Mouse (Mus musculus): ENCODE measurements around the gene Foxn4. TPM values are rescaled to one million over a fixed set of nuclear protein-coding genes. Genes with fewer than 3 reads are reported as not detected.

Foxn4 gene
- polyA plus RNA-seq, 2 experiments, result not detected

- no peaks in the 10 kb centered on the region for H3K27me3 ChIP-seq (ENCODE audit: control insufficient read depth, insufficient read depth, low read length)
- no peaks in the 10 kb centered on the region for H3K9me3 ChIP-seq (ENCODE audit: control insufficient read depth, low read length)
- 19% methylated on average over 22 of the region's 22 CpGs for WGBS (ENCODE audit: insufficient replicate concordance)
- no peak overlapping the region for H3K4me3 ChIP-seq (ENCODE audit: insufficient read depth in 1 of 2, low read depth in 2 of 2, low read length in 2 of 2)
- H3K4me2 ChIP-seq (ENCODE audit: low read depth), result peak overlapping the region; percentile 27
- ATAC-seq (ENCODE audit: insufficient read depth), result peak; percentile 18; the same call in 1 of the 2 replicates
- H3K27ac ChIP-seq, result no peak overlapping the region
- H3K9ac ChIP-seq (replicated peaks), result no peak overlapping the region
- TF ChIP-seq EP300 (IDR thresholded peaks at IDR 0.05; ENCODE audit: low read depth), result no peak
- peak; percentile 58 for TF ChIP-seq CTCF (IDR thresholded peaks at IDR 0.05; ENCODE audit: low read depth)
- H3K36me3 ChIP-seq (replicated peaks; ENCODE audit: control insufficient read depth, insufficient read depth, low read depth), result no peaks in the 10 kb centered on the region
- no peaks in the 10 kb centered on the region; a peak in 1 of 4 replicates for H3K4me1 ChIP-seq (replicated peaks; ENCODE audit: control insufficient read depth in 2 of 2, insufficient read depth in 2 of 2, low read length in 1 of 2)
- peak in 1 of 3 experiments; percentile 9 for DNase-seq (ENCODE audit: low read depth in 3 of 3, low spot score in 3 of 3)
Observed at GRCm38 (mm10) chr5:114296693-114297631, 23.4 kb upstream of the Foxn4 start.

- ATAC-seq (ENCODE audit: insufficient read depth) (no peak), DNase-seq (ENCODE audit: low read depth in 3 of 3, low spot score in 3 of 3) (no peak)
- H3K9me3 ChIP-seq (ENCODE audit: control insufficient read depth, low read length), result no peaks in the 10 kb centered on the region
- WGBS (ENCODE audit: insufficient replicate concordance), result 60% methylated on average over 3 of the region's 3 CpGs
- no peak for TF ChIP-seq CTCF (IDR thresholded peaks at IDR 0.05; ENCODE audit: low read depth)
- TF ChIP-seq EP300 (IDR thresholded peaks at IDR 0.05; ENCODE audit: low read depth), result no peak
- no peaks in the 10 kb centered on the region for H3K36me3 ChIP-seq (replicated peaks; ENCODE audit: control insufficient read depth, insufficient read depth, low read depth)
- H3K4me1 ChIP-seq (replicated peaks; ENCODE audit: control insufficient read depth in 2 of 2, insufficient read depth in 2 of 2, low read length in 1 of 2), result no peaks in the 10 kb centered on the region
- H3K9ac ChIP-seq (replicated peaks), result no peak overlapping the region
- no peak overlapping the region for H3K4me3 ChIP-seq (ENCODE audit: insufficient read depth in 1 of 2, low read depth in 2 of 2, low read length in 2 of 2)
- H3K27me3 ChIP-seq (ENCODE audit: control insufficient read depth, insufficient read depth, low read length), result no peaks in the 10 kb centered on the region; the same call in 1 of the 2 replicates
- H3K27ac ChIP-seq, result no peak overlapping the region
- H3K4me2 ChIP-seq (ENCODE audit: low read depth), result no peak overlapping the region
Observed at GRCm38 (mm10) chr5:114290004-114290403, 16.4 kb upstream of the Foxn4 start.

- no peak within 1 kb of the TSS for H3K9ac ChIP-seq (replicated peaks)
- DNase-seq (ENCODE audit: low read depth in 3 of 3, low spot score in 3 of 3) (no peak), ATAC-seq (ENCODE audit: insufficient read depth) (no peak)
- H3K27ac ChIP-seq, result no peak within 1 kb of the TSS
- no peaks in the 10 kb centered on the region for H3K36me3 ChIP-seq (replicated peaks; ENCODE audit: control insufficient read depth, insufficient read depth, low read depth)
- no peaks in the 10 kb centered on the region; the same call in 1 of the 2 replicates for H3K27me3 ChIP-seq (ENCODE audit: control insufficient read depth, insufficient read depth, low read length)
- H3K9me3 ChIP-seq (ENCODE audit: control insufficient read depth, low read length), result no peaks in the 10 kb centered on the region
- WGBS (ENCODE audit: insufficient replicate concordance), result 35% methylated on average over 13 of the region's 13 CpGs
- no peaks in the 10 kb centered on the region for H3K4me1 ChIP-seq (replicated peaks; ENCODE audit: control insufficient read depth in 2 of 2, insufficient read depth in 2 of 2, low read length in 1 of 2)
- TF ChIP-seq EP300 (IDR thresholded peaks at IDR 0.05; ENCODE audit: low read depth) (no peak), CTCF (IDR thresholded peaks at IDR 0.05; ENCODE audit: low read depth) (no peak)
- no peak within 1 kb of the TSS for H3K4me2 ChIP-seq (ENCODE audit: low read depth)
- H3K4me3 ChIP-seq (ENCODE audit: insufficient read depth in 1 of 2, low read depth in 2 of 2, low read length in 2 of 2), result no peak within 1 kb of the TSS
Observed at GRCm38 (mm10) chr5:114288874-114289273, 15.3 kb upstream of the Foxn4 start, which contains the start of gene Myo1h. Gene Myo1h, plus strand, starts transcription at chr5:114289166.

GRCm38 (mm10) chr5:114288396-114288795, 14.8 kb upstream of the Foxn4 start:
- TF ChIP-seq EP300 (IDR thresholded peaks at IDR 0.05; ENCODE audit: low read depth) (no peak), CTCF (IDR thresholded peaks at IDR 0.05; ENCODE audit: low read depth) (no peak)
- WGBS (ENCODE audit: insufficient replicate concordance), result 57% methylated on average over 5 of the region's 5 CpGs
- no peak for DNase-seq (ENCODE audit: low read depth in 3 of 3, low spot score in 3 of 3)

GRCm38 (mm10) chr5:114286872-114287571, 13.4 kb upstream of the Foxn4 start:
- no peak overlapping the region for H3K9ac ChIP-seq (replicated peaks)
- no peaks in the 10 kb centered on the region; the same call in 1 of the 2 replicates for H3K27me3 ChIP-seq (ENCODE audit: control insufficient read depth, insufficient read depth, low read length)
- DNase-seq (ENCODE audit: low read depth in 3 of 3, low spot score in 3 of 3), result no peak
- no peaks in the 10 kb centered on the region for H3K36me3 ChIP-seq (replicated peaks; ENCODE audit: control insufficient read depth, insufficient read depth, low read depth)
- H3K4me1 ChIP-seq (replicated peaks; ENCODE audit: control insufficient read depth in 2 of 2, insufficient read depth in 2 of 2, low read length in 1 of 2), result no peaks in the 10 kb centered on the region
- no peak for ATAC-seq (ENCODE audit: insufficient read depth)
- TF ChIP-seq CTCF (IDR thresholded peaks at IDR 0.05; ENCODE audit: low read depth) (no peak), EP300 (IDR thresholded peaks at IDR 0.05; ENCODE audit: low read depth) (no peak)
- no peak overlapping the region for H3K4me3 ChIP-seq (ENCODE audit: insufficient read depth in 1 of 2, low read depth in 2 of 2, low read length in 2 of 2)
- H3K27ac ChIP-seq, result no peak overlapping the region
- 62% methylated on average over 16 of the region's 16 CpGs for WGBS (ENCODE audit: insufficient replicate concordance)
- no peaks in the 10 kb centered on the region for H3K9me3 ChIP-seq (ENCODE audit: control insufficient read depth, low read length)
- no peak overlapping the region for H3K4me2 ChIP-seq (ENCODE audit: low read depth)

More at GRCm38 (mm10) chr5:114288396-114288795, 14.8 kb upstream of the Foxn4 start:
- Histone ChIP-seq H3K4me1 (replicated peaks; ENCODE audit: control insufficient read depth in 2 of 2, insufficient read depth in 2 of 2, low read length in 1 of 2) (no peaks in the 10 kb centered on the region), H3K9ac (replicated peaks) (no peak overlapping the region), H3K4me3 (ENCODE audit: insufficient read depth in 1 of 2, low read depth in 2 of 2, low read length in 2 of 2) (no peak overlapping the region), H3K4me2 (ENCODE audit: low read depth) (no peak overlapping the region), H3K9me3 (ENCODE audit: control insufficient read depth, low read length) (no peaks in the 10 kb centered on the region), H3K36me3 (replicated peaks; ENCODE audit: control insufficient read depth, insufficient read depth, low read depth) (no peaks in the 10 kb centered on the region), H3K27ac (no peak overlapping the region), H3K27me3 (ENCODE audit: control insufficient read depth, insufficient read depth, low read length) (no peaks in the 10 kb centered on the region; the same call in 1 of the 2 replicates)
- no peak for ATAC-seq (ENCODE audit: insufficient read depth)

Data from liver, embryonic 14.5 days (tissue).